Mouse (Mus musculus): ENCODE results near the gene Gm37240. TPM values are rescaled to one million over a fixed set of nuclear protein-coding genes. Genes with fewer than 3 reads are reported as not detected.
"Not testable (repeated sequence)": the region's sequence is repeated elsewhere in the genome, so short reads cannot be mapped to it uniquely, and the experiment has no call there.

Gm37240 gene
- polyA plus RNA-seq, 1 experiment from 2014 or later, result 2.2 TPM

- DNase-seq (ENCODE audit: low spot score), result no peak
- no peak for ATAC-seq (ENCODE audit: insufficient number of reproducible peaks, low FRiP score, low TSS enrichment, low read depth)
- H3K4me1 ChIP-seq (ENCODE audit: control insufficient read depth, insufficient read depth, low read length), result no peaks in the 10 kb centered on the region
- H3K27me3 ChIP-seq (ENCODE audit: control insufficient read depth, insufficient read depth, low read length), result peaks cover 4% of the 10 kb centered on the region; the same call in 1 of the 2 replicates
- 93% methylated on average over 2 of the region's 2 CpGs for WGBS
- no peak overlapping the region for H3K4me2 ChIP-seq (ENCODE audit: low read depth, severe bottlenecking)
- H3K27ac ChIP-seq (replicated peaks; ENCODE audit: low read depth, low read length), result no peak overlapping the region
- no peak overlapping the region for H3K4me3 ChIP-seq (ENCODE audit: low read depth, low read length)
- H3K9ac ChIP-seq (ENCODE audit: low read length), result no peak overlapping the region
- no peaks in the 10 kb centered on the region for H3K9me3 ChIP-seq (ENCODE audit: control insufficient read depth, low read length)
- H3K36me3 ChIP-seq (ENCODE audit: control insufficient read depth, insufficient read depth, low read length), result no peaks in the 10 kb centered on the region
These were observed 1226.9 kb downstream of the Gm37240 start for GRCm38 (mm10) chr3:84660380-84660779.

GRCm38 (mm10) chr3:84658872-84659271 lies 1228.4 kb downstream of the Gm37240 start:
- H3K9ac ChIP-seq (ENCODE audit: low read length), result no peak overlapping the region
- no peak overlapping the region for H3K4me3 ChIP-seq (ENCODE audit: low read depth, low read length)
- 92% methylated on average over 2 of the region's 2 CpGs for WGBS
- DNase-seq (ENCODE audit: low spot score) (no peak), ATAC-seq (ENCODE audit: insufficient number of reproducible peaks, low FRiP score, low TSS enrichment, low read depth) (no peak)
- H3K9me3 ChIP-seq (ENCODE audit: control insufficient read depth, low read length), result no peaks in the 10 kb centered on the region
- no peak overlapping the region for H3K27ac ChIP-seq (replicated peaks; ENCODE audit: low read depth, low read length)
- peaks cover 4% of the 10 kb centered on the region; the same call in 1 of the 2 replicates for H3K4me1 ChIP-seq (ENCODE audit: control insufficient read depth, insufficient read depth, low read length)
- H3K4me2 ChIP-seq (ENCODE audit: low read depth, severe bottlenecking), result no peak overlapping the region
- H3K36me3 ChIP-seq (ENCODE audit: control insufficient read depth, insufficient read depth, low read length), result no peaks in the 10 kb centered on the region
- no peaks in the 10 kb centered on the region for H3K27me3 ChIP-seq (ENCODE audit: control insufficient read depth, insufficient read depth, low read length)

- ATAC-seq (ENCODE audit: insufficient number of reproducible peaks, low FRiP score, low TSS enrichment, low read depth) (no peak), DNase-seq (ENCODE audit: low spot score) (no peak)
- WGBS, result 92% methylated on average over 7 of the region's 7 CpGs
- no peaks in the 10 kb centered on the region for H3K27me3 ChIP-seq (ENCODE audit: control insufficient read depth, insufficient read depth, low read length)
- H3K9ac ChIP-seq (ENCODE audit: low read length), result no peak overlapping the region
- H3K4me2 ChIP-seq (ENCODE audit: low read depth, severe bottlenecking), result no peak overlapping the region
- peaks cover 4% of the 10 kb centered on the region; the same call in 1 of the 2 replicates for H3K4me1 ChIP-seq (ENCODE audit: control insufficient read depth, insufficient read depth, low read length)
- no peaks in the 10 kb centered on the region for H3K36me3 ChIP-seq (ENCODE audit: control insufficient read depth, insufficient read depth, low read length)
- no peak overlapping the region for H3K4me3 ChIP-seq (ENCODE audit: low read depth, low read length)
- no peaks in the 10 kb centered on the region for H3K9me3 ChIP-seq (ENCODE audit: control insufficient read depth, low read length)
- no peak overlapping the region for H3K27ac ChIP-seq (replicated peaks; ENCODE audit: low read depth, low read length)
These were observed 1229.3 kb downstream of the Gm37240 start for GRCm38 (mm10) chr3:84658017-84658416.

GRCm38 (mm10) chr3:84657240-84657639 lies 1230.1 kb downstream of the Gm37240 start:
- Histone ChIP-seq H3K27ac (replicated peaks; ENCODE audit: low read depth, low read length) (no peak overlapping the region), H3K36me3 (ENCODE audit: control insufficient read depth, insufficient read depth, low read length) (no peaks in the 10 kb centered on the region), H3K4me1 (ENCODE audit: control insufficient read depth, insufficient read depth, low read length) (peaks cover 4% of the 10 kb centered on the region; the same call in 1 of the 2 replicates), H3K27me3 (ENCODE audit: control insufficient read depth, insufficient read depth, low read length) (no peaks in the 10 kb centered on the region), H3K4me2 (ENCODE audit: low read depth, severe bottlenecking) (no peak overlapping the region), H3K9ac (ENCODE audit: low read length) (no peak overlapping the region), H3K9me3 (ENCODE audit: control insufficient read depth, low read length) (no peaks in the 10 kb centered on the region), H3K4me3 (ENCODE audit: low read depth, low read length) (no peak overlapping the region)
- 74% methylated on average over 6 of the region's 6 CpGs for WGBS
- ATAC-seq (ENCODE audit: insufficient number of reproducible peaks, low FRiP score, low TSS enrichment, low read depth) (no peak), DNase-seq (ENCODE audit: low spot score) (no peak)

DNA sequence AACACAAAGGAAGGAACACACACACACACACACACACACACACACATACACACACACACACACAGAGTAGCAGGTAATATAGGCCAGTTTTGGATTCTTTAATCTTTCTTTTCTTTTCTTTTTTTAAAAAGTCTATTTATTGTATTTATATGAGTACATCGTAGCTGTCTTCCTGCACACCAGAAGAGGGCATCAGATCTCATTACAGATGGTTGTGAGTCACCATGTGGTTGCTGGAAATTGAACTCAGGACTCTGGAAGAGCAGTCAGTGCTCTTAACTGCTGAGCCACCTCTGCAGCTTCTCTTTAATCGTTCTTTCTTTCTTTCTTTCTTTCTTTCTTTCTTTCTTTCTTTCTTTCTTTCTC lies 1231.5 kb downstream of the Gm37240 start:
- H3K4me1 ChIP-seq (ENCODE audit: control insufficient read depth, insufficient read depth, low read length); H3K4me3 ChIP-seq (ENCODE audit: low read depth, low read length); ATAC-seq (ENCODE audit: insufficient number of reproducible peaks, low FRiP score, low TSS enrichment, low read depth); H3K27ac ChIP-seq (replicated peaks; ENCODE audit: low read depth, low read length); H3K36me3 ChIP-seq (ENCODE audit: control insufficient read depth, insufficient read depth, low read length); DNase-seq (ENCODE audit: low spot score); H3K4me2 ChIP-seq (ENCODE audit: low read depth, severe bottlenecking); H3K9me3 ChIP-seq (ENCODE audit: control insufficient read depth, low read length); H3K9ac ChIP-seq (ENCODE audit: low read length); H3K27me3 ChIP-seq (ENCODE audit: control insufficient read depth, insufficient read depth, low read length): not testable (repeated sequence)
- WGBS, result 81% methylated on average over 2 of the region's 2 CpGs

DNA sequence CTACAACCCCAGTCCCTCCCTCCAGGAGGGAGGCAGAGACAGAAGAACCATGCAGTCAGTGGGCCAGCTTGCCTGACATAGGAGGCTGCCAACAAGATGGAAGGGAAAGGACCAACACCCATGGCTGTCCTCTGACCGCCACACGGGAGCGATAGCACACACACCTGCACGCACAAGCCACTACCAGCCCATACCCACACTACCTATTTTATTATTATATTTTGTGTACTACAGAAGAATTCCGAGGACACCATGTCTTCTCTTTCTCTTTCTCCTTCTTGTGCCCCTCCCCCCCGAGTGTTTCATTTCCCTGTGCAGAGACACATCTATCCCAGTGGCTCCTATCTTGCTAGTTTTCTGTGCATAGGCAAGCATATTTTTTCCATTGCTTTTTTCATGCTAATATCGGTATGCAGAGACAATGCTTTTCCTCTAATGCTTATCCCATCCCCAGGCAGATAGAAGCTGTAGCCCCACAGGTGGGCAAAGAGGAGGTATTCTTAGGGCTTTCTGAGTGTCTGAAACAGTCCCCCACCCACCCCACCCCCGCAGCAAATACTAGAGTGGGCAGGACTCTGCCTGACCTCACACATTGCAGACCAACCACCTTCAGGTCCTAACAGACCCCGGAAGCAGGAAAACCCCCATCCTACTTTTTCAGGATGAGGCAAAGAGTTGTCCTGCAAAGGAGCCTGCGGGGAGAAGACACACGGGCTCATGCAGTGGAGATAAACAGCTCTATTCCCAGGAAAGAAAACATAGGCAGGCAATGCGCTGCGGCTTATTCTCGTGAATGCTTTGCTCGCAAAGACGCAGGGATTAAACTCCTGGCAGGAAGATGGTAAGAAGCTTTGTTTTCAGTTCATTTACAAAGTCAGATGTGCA lies 1232.2 kb downstream of the Gm37240 start:
- no peak overlapping the region for H3K4me2 ChIP-seq (ENCODE audit: low read depth, severe bottlenecking)
- no peak for ATAC-seq (ENCODE audit: insufficient number of reproducible peaks, low FRiP score, low TSS enrichment, low read depth)
- 33% methylated on average over 16 of the region's 16 CpGs for WGBS

GRCm38 (mm10) chr3:84654246-84654826 lies 1233.0 kb downstream of the Gm37240 start:
- Histone ChIP-seq H3K27ac (replicated peaks; ENCODE audit: low read depth, low read length) (no peak overlapping the region), H3K9ac (ENCODE audit: low read length) (no peak overlapping the region), H3K36me3 (ENCODE audit: control insufficient read depth, insufficient read depth, low read length) (no peaks in the 10 kb centered on the region), H3K27me3 (ENCODE audit: control insufficient read depth, insufficient read depth, low read length) (no peaks in the 10 kb centered on the region), H3K4me2 (ENCODE audit: low read depth, severe bottlenecking) (peak overlapping the region; percentile 35), H3K9me3 (ENCODE audit: control insufficient read depth, low read length) (no peaks in the 10 kb centered on the region), H3K4me3 (ENCODE audit: low read depth, low read length) (no peak overlapping the region), H3K4me1 (ENCODE audit: control insufficient read depth, insufficient read depth, low read length) (peaks cover 4% of the 10 kb centered on the region; the same call in 1 of the 2 replicates)
- ATAC-seq (ENCODE audit: insufficient number of reproducible peaks, low FRiP score, low TSS enrichment, low read depth) (0 out of 2 replicates have a peak, but pooled peaks have one; percentile 26), DNase-seq (ENCODE audit: low spot score) (peak; percentile 35)
- WGBS, result 31% methylated on average over 12 of the region's 12 CpGs

More for the DNA sequence above, 1232.2 kb downstream of the Gm37240 start:
- H3K9ac ChIP-seq (ENCODE audit: low read length), result no peak overlapping the region
- no peaks in the 10 kb centered on the region for H3K27me3 ChIP-seq (ENCODE audit: control insufficient read depth, insufficient read depth, low read length)
- H3K27ac ChIP-seq (replicated peaks; ENCODE audit: low read depth, low read length), result no peak overlapping the region
- peaks cover 4% of the 10 kb centered on the region; the same call in 1 of the 2 replicates for H3K4me1 ChIP-seq (ENCODE audit: control insufficient read depth, insufficient read depth, low read length)
- no peak overlapping the region for H3K4me3 ChIP-seq (ENCODE audit: low read depth, low read length)
- DNase-seq (ENCODE audit: low spot score), result no peak
- no peaks in the 10 kb centered on the region for H3K9me3 ChIP-seq (ENCODE audit: control insufficient read depth, low read length)
- H3K36me3 ChIP-seq (ENCODE audit: control insufficient read depth, insufficient read depth, low read length), result no peaks in the 10 kb centered on the region

- H3K9me3 ChIP-seq (ENCODE audit: control insufficient read depth, low read length), result no peaks in the 10 kb centered on the region
- H3K9ac ChIP-seq (ENCODE audit: low read length), result no peak overlapping the region
- no peak overlapping the region for H3K4me3 ChIP-seq (ENCODE audit: low read depth, low read length)
- H3K27me3 ChIP-seq (ENCODE audit: control insufficient read depth, insufficient read depth, low read length), result no peaks in the 10 kb centered on the region
- peaks cover 4% of the 10 kb centered on the region; the same call in 1 of the 2 replicates for H3K4me1 ChIP-seq (ENCODE audit: control insufficient read depth, insufficient read depth, low read length)
- no peaks in the 10 kb centered on the region for H3K36me3 ChIP-seq (ENCODE audit: control insufficient read depth, insufficient read depth, low read length)
- H3K4me2 ChIP-seq (ENCODE audit: low read depth, severe bottlenecking), result peak overlapping the region; percentile 35
- WGBS, result 13% methylated on average over 14 of the region's 14 CpGs
- DNase-seq (ENCODE audit: low spot score) (no peak), ATAC-seq (ENCODE audit: insufficient number of reproducible peaks, low FRiP score, low TSS enrichment, low read depth) (no peak)
- H3K27ac ChIP-seq (replicated peaks; ENCODE audit: low read depth, low read length), result no peak overlapping the region
These were observed 1233.6 kb downstream of the Gm37240 start for GRCm38 (mm10) chr3:84653557-84654245.

Data from limb, embryonic 11.5 days (tissue).